Mouse (Mus musculus): ENCODE data around the gene Pigb.

Pigb gene

GRCm38 (mm10) chr9:72988706-72989105 lies 51.5 kb downstream of the Pigb start:
- DNase-seq: no peak

DNA sequence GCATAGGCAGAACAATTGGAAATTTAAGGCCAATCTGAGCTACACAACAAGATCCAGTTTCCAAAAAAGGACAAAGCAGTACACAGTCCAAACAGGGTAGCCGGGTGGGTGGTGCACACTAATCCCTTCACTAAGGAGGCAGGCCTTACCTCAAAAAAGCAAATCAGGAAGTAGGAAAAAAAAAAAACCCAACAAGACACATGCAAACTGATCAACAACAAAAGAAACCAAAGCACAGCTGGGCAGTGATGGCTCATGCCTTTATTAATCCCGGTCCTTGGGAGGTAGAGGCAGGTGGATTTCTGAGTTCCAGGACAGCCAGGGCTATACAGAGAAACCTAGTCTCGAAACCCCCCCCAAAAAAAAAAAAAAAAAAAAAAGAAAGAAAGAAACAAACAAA lies 52.5 kb downstream of the Pigb start:
- no peak for DNase-seq

DNA sequence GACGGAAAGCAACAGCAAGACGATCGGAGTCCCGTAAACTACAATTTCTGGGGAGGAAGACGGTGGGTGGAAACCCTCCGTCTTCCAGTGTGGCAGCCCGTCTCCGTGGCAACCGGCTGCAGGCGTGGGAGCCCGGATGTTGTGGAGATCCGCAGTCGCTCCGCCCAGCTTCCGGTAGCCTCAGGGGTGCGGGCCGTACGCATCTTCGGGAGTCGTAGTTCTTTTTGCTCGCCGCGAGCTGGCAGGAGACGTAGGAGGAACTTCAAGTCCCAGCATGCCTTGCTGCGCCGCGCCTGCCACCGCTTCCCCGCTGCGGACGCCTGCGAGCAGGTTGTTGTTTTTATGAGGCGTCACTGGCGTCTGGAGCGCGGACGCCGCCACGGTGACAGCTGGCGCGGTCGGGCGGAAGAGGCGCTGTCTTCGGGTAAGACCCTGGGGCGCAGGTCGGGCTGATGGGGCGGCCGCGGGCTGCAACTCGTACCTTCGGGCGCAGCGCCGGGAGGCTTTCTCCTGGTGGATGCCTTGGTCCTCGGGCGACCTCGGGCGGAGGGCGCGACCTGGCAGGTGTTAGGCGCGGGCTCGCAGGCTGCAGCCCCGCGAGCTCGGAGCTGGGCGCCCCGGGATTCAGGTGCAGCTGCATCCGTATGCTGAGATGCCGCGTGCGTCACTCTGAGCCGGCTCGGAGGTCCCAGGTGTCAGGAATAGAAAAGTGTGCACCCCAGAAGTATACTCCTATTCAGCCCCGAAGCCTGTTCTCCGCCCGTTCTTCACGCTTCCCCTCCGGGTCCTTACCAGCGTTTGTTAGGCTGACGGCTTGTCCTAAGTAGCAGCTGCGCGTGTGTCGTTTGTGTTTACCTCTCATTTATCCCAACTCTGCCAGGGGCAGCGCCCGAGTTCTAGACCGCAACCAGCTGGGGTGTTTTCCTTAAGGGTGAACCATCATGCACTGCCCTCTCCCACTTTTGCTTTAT lies 54.6 kb downstream of the Pigb start, which contains the start of the genes Ccpg1os and Ccpg1:
TSS of gene Ccpg1os (minus strand) at position 133 of the 971 bp plus-strand sequence.
TSS of gene Ccpg1 (plus strand) at position 180 of the 971 bp plus-strand sequence.
- peak; percentile 97 for DNase-seq

GRCm38 (mm10) chr9:72983066-72983465 lies 57.1 kb downstream of the Pigb start:
- DNase-seq: no peak

- DNase-seq: no peak
Observed at GRCm38 (mm10) chr9:72975242-72975641, 64.9 kb downstream of the Pigb start.

DNA sequence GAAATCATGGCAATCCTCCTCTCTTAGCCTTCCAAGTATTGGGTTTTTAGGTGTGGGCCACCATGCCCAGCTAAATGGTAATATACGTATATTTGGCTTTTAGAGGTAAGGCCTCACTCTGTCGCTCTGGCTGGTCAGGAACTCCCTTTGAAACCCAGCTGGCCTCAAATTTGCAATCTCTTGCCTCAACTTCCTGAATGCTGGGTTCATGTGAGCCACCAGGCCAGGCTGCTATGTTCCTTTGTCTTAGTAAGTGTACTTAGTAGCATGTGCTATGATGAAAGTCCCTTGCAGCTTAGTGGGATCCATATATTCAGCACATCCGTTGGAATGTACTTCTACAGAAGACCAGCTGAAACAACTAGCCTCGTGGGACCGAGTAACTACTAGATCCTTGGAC lies 65.4 kb downstream of the Pigb start:
- DNase-seq: no peak

- DNase-seq: no peak
Observed at GRCm38 (mm10) chr9:72972984-72973383, 67.2 kb downstream of the Pigb start.

- DNase-seq: no peak
Observed at GRCm38 (mm10) chr9:72972435-72972834, 67.7 kb downstream of the Pigb start.

DNA sequence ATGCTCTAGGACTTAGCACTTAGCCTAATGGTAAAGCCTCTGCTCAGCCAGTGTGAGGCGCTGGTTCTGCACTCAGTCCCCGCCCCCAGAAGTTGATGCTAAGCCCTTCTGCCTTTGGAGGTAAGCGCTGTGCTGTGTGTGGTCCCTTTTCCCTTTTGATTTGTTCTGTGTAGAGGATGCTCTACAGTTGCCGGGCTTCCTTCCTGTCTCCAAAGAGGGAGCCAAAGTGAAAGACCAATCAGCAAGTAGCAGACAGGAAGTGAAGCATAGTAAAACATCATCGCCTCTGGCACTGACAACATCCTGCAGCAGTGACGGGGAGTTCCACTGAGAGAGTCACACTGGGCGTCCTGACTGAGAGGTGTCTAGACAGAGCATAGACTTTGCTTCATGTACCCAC lies 70.3 kb downstream of the Pigb start:
- DNase-seq: peak; percentile 39

DNA sequence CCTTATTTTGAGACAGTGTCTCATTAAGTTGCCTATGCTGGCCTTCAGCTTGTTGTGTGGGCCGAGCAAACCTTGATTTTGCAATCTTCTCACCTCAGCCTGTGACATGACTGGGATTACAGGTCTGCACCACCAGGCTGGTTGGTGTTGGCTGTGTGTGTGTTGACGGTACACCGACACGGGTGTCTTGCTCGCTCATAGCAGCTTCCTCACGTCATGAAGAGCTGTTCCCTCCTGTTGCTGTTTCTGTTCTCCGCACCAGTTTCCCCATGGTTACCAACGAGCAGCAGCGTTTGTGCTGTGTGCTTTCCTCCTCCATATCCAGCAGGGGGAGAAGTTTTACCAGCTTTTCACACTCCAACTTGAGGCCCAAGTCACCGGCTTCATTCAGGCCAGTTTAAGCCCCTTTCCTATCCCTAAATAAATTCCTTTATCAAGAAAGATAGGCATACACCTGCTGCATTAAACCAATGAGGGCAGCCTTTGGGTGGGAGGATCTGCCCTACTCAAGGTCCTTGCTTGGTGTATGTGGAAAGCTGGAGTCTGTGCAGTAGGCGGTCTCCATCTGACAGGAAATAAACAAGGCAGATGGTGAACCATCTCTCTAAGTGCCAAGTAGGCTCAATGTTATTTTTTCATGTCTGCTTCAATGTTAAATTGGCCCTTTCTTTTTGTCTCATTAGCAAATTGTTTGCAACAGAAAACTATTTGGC lies 71.7 kb downstream of the Pigb start:
- peak; percentile 62 for DNase-seq

DNA sequence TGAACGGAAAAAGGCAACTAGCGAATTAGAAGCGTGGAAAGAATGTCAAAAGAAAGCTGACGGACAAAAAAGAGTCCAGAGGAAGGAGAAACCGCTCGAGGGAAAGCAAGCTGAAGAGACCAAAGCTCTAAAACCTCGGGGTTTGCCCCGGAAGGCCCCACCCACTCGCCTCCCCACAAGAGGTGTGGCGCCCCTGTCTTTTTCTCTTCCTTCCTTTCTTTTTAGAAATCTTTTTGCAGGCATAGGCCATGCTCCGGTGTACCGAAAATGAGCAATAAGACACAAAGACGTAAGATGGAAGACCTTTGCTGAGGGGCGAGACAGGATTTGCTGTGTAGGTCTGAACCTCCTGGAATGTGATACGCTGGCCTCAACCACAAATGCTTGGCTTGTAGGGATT lies 78.2 kb downstream of the Pigb start:
- peak; percentile 82 for DNase-seq

GRCm38 (mm10) chr9:72961346-72961745 lies 78.8 kb downstream of the Pigb start:
- DNase-seq: no peak

DNA sequence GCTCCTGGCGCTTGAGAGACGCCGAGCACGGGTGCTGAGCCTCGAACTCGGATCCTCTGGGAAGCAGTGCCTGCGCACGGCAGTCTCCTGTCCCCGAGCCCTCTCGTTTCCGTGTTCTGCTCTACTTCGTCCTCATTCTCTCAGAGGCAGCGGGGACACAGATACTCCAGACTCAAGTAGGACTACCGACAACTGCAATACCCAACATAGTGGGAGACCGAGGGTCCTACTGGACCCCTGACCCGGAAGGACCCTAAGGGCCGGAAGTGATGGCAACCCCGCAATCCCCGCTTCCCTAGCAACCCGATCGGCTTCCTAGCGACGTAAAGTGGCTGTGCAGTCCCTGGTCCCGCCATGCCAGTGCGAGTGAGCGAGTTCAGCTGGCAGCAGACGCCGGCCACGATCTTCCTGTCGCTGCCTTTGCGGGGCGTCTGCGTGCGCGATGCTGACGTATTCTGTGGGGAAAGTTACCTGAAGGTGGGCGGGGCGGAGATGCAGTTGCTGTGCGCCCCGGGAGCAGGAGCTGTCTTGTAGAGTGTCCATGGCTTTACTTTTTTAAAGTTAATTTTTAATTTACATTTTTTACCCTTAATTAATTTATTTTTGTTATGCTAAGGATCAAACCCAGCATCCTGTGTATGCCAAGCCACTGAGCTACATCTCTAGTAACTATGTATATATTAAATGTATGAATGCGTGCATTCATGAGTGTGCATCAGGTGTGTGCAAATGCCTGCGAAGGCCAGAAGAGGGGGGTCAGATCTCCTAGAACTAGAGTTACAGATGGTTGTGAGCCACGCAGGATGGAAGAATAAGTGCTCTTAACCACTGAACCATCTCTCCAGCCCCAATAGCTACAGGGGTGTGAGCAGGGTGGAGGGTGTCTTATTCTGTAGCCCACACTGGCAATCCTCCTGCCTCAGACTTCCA lies 81.4 kb downstream of the Pigb start, which contains the start of the genes Dyx1c1 and Gm44503:
TSS of gene Dyx1c1 (plus strand) at position 265 of the 930 bp plus-strand sequence.
TSS of gene Gm44503 (plus strand) at position 332 of the 930 bp plus-strand sequence.
- DNase-seq: peak; percentile 85

All from thymus, postnatal 14 days (tissue).